Comparison of ENCODE assay signal across 8 mouse cellular contexts in the genomic region with DNA sequence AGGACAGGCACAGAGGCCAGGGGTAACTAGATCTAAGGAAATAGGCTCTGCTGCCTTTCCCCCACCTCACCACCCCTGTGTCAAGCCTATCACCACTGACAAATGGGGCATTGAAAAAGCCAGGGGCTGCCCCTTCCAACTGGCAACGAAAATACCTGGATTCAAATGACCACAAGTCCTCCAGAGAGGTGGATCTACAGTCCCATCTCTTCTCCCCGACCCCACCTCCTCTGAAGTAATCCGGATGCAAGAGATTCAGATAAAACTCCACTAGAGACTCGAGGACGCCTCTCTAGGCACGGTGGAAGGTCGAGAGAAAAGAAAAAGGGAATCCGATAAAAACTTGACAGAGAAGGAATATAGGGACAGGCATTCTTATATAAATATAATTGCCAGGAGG. TPM values are rescaled to one million over a fixed set of nuclear protein-coding genes. Genes with fewer than 3 reads are reported as not detected.
A peak's percentile ranks its signal among the peaks of the same experiment; 100 is the strongest.
DNase-seq lines count a peak whose midpoint lies in the region; ATAC-seq lines count a peak whose summit lies in the region.

No protein-coding gene starts in this region.

- no peaks in the 10 kb centered on the region for H3K27me3 ChIP-seq in heart, embryonic 15.5 days
- no peaks in the 10 kb centered on the region for H3K27me3 ChIP-seq in midbrain, embryonic 10.5 days (ENCODE audit: low read depth, poor library complexity, severe bottlenecking)

- peaks cover 16% of the 10 kb centered on the region for H3K4me1 ChIP-seq in heart, embryonic 15.5 days (replicated peaks)
- H3K4me1 ChIP-seq in midbrain, embryonic 10.5 days = peaks cover 21% of the 10 kb centered on the region

- peak; percentile 92 for DNase-seq in heart, adult 11 months
- no peak for DNase-seq in heart, postnatal 14 days
- DNase-seq in MN1 (ENCODE audit: low spot score) = peak; percentile 34
- no peak for DNase-seq in midbrain, embryonic 10.5 days (ENCODE audit: low spot score)
- DNase-seq in retina, postnatal 1 day = no peak
- no peak for DNase-seq in right cerebral cortex, postnatal 14 days
- DNase-seq in natural killer cell, adult 2 months (ENCODE audit: low spot score in 2 of 2) = no peak

- H3K4me3 ChIP-seq in heart, embryonic 15.5 days = peak overlapping the region; percentile 87
- peak overlapping the region; percentile 64 for H3K4me3 ChIP-seq in midbrain, embryonic 10.5 days

- peak overlapping the region; percentile 92 for H3K9ac ChIP-seq in heart, embryonic 15.5 days

- 1% methylated on average over 8 of the region's 8 CpGs for WGBS in heart, embryonic 15.5 days
- 4% methylated on average over 8 of the region's 8 CpGs for WGBS in midbrain, embryonic 10.5 days

- peak overlapping the region; percentile 90 for H3K4me2 ChIP-seq in heart, embryonic 15.5 days

- ATAC-seq in heart, embryonic 15.5 days (replicated peaks; ENCODE audit: insufficient number of reproducible peaks, insufficient read depth, low FRiP score, low read depth) = no peak

- intact Hi-C loops in heart, postnatal 14 days (cut with DNase I) = no loop called here

- H3K27ac ChIP-seq in heart, embryonic 15.5 days = peak overlapping the region; percentile 98
- peak overlapping the region; percentile 95 for H3K27ac ChIP-seq in midbrain, embryonic 10.5 days (replicated peaks)

- H3K9me3 ChIP-seq in heart, embryonic 15.5 days (replicated peaks) = no peaks in the 10 kb centered on the region
- no peaks in the 10 kb centered on the region for H3K9me3 ChIP-seq in midbrain, embryonic 10.5 days (replicated peaks)

- H3K36me3 ChIP-seq in heart, embryonic 15.5 days = 0 out of 2 replicates have a peak, but pooled peaks cover 8% of the 10 kb centered on the region
- H3K36me3 ChIP-seq in midbrain, embryonic 10.5 days = peaks cover 30% of the 10 kb centered on the region

RNA-seq across cellular contexts. Expression of a gene that starts 0.9 kb away (rescaled TPM):
- 1 to 10 TPM; 6.0 to 6.8 TPM for total RNA-seq in heart, postnatal 14 days (2021)
- polyA plus RNA-seq in heart, embryonic 15.5 days (2015; fragmentation: Nextera tagmentation; extraction: Ambion mirVana) = 10.2 TPM in 2 replicates
- 16.2 and 18.5 TPM in 2 replicates for polyA plus RNA-seq in midbrain, embryonic 10.5 days (2016; fragmentation: Nextera tagmentation; extraction: Ambion mirVana)

RNA-seq across cellular contexts. Expression of a gene that starts 1.1 kb away (rescaled TPM):
- 10 to 100 TPM; 11.7 to 11.9 TPM for total RNA-seq in heart, postnatal 14 days (2021)
- 17.4 and 19.0 TPM in 2 replicates for polyA plus RNA-seq in heart, embryonic 15.5 days (2015; fragmentation: Nextera tagmentation; extraction: Ambion mirVana)
- polyA plus RNA-seq in midbrain, embryonic 10.5 days (2016; fragmentation: Nextera tagmentation; extraction: Ambion mirVana) = 27.8 and 30.2 TPM in 2 replicates

RNA-seq across cellular contexts. Expression of a gene that starts 36.1 kb away (rescaled TPM):
- 100 to 1,000 TPM; 142 to 166 TPM for total RNA-seq in heart, postnatal 14 days (2021)
- 87.9 and 109 TPM in 2 replicates for polyA plus RNA-seq in heart, embryonic 15.5 days (2015; fragmentation: Nextera tagmentation; extraction: Ambion mirVana)
- polyA plus RNA-seq in midbrain, embryonic 10.5 days (2016; fragmentation: Nextera tagmentation; extraction: Ambion mirVana) = 61.6 and 64.3 TPM in 2 replicates

Comparison
In these comparisons a context has a peak if more than half of its experiments do, and no peak if none do; other contexts are left out.
1. DNase-seq: peak in heart, adult 11 months (single experiment) and MN1 (single experiment); none in heart, postnatal 14 days (0 of 2), midbrain, embryonic 10.5 days (single experiment), retina, postnatal 1 day (single experiment), right cerebral cortex, postnatal 14 days (single experiment) and natural killer cell, adult 2 months (0 of 2).